Mouse (Mus musculus) heart, embryonic 15.5 days (tissue): ENCODE measurements around the gene Xndc1. TPM values are rescaled to one million over a fixed set of nuclear protein-coding genes. Genes with fewer than 3 reads are reported as not detected.

Experiments used
- ATAC-seq: fragments of 200-750 bp; cut with Nextera tagmentation; replicated peaks from 2 replicates; pipeline ENCODE4 v1.8.0; 2017; ENCODE audit warnings: low read depth, moderate TSS enrichment; ENCODE audit not compliant: insufficient number of reproducible peaks, insufficient read depth, low FRiP score
- H3K27ac ChIP-seq: fragments of 300-500 bp; sonication (generic); 2 replicates; pipeline ENCODE4 v1.5.1; 2015; ENCODE audit warnings: mild to moderate bottlenecking, inconsistent platforms
- H3K27me3 ChIP-seq: fragments of 300-500 bp; sonication (generic); 2 replicates; pipeline ENCODE4 v1.6.1; 2015; ENCODE audit warnings: inconsistent platforms
- H3K36me3 ChIP-seq: fragments of 300-500 bp; sonication (generic); 2 replicates; pipeline ENCODE4 v1.6.1; 2015; ENCODE audit warnings: mild to moderate bottlenecking, inconsistent platforms
- H3K4me1 ChIP-seq: fragments of 300-500 bp; sonication (generic); replicated peaks from 2 replicates; pipeline ENCODE4 v1.6.1; 2015; ENCODE audit warnings: inconsistent platforms
- H3K4me2 ChIP-seq: fragments of 300-500 bp; sonication (generic); 2 replicates; pipeline ENCODE4 v1.6.1; 2015; ENCODE audit warnings: inconsistent platforms, mild to moderate bottlenecking, moderate library complexity
- H3K4me3 ChIP-seq: fragments of 300-500 bp; sonication (generic); 2 replicates; pipeline ENCODE4 v1.5.1; 2015; ENCODE audit warnings: mild to moderate bottlenecking, inconsistent platforms
- H3K9ac ChIP-seq: fragments of 300-500 bp; sonication (generic); 2 replicates; pipeline ENCODE4 v1.6.1; 2015; ENCODE audit warnings: mild to moderate bottlenecking, inconsistent platforms
- H3K9me3 ChIP-seq: fragments of 300-500 bp; sonication (generic); replicated peaks from 2 replicates; pipeline ENCODE4 v1.6.1; 2016; ENCODE audit warnings: inconsistent platforms
- WGBS: fragments of 180-500 bp; shearing (Covaris S2); methylation state at CpG from one replicate; pipeline ENCODE4 v1.1.7; 2015; ENCODE audit warnings: mixed read lengths; 5-methylcytosine and 5-hydroxymethylcytosine counted together
- polyA plus RNA-seq: library from polyadenylated mRNA; unstranded; fragments of >200 nt; fragmentation: Nextera tagmentation; extraction: Ambion mirVana; gene quantifications from 2 replicates; pipeline ENCODE4 v1.2.1, GENCODE M21; 2015

Xndc1 gene
- polyA plus RNA-seq, 1 experiment from 2014 or later, result 18.9 TPM

DNA sequence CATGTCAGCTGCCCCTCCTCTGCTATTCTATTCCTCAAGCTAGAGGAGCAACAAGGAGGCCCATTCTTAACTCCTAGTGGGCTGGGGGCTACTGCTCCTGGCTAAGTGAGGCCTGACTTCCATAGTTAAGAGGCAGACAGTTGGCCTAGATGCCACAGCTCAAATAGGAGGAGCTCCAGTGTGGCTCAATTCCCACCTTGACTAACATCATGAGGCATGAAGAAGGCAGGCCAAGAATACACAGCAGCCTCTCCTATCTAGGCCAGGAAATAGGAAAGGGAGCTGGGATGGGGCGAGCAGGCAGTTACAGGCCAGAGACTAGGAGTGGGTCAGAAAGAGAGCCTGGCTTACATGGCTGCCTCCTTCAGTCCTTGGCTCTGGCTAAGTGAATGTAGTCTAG lies 42.9 kb downstream of the Xndc1 start:
- Histone ChIP-seq H3K9me3 (no peaks in the 10 kb centered on the region), H3K36me3 (no peaks in the 10 kb centered on the region), H3K27ac (no peak overlapping the region), H3K4me2 (no peak overlapping the region), H3K4me1 (peaks cover 15% of the 10 kb centered on the region), H3K9ac (no peak overlapping the region), H3K4me3 (no peak overlapping the region), H3K27me3 (no peaks in the 10 kb centered on the region)
- 79% methylated on average over 1 of the region's 1 CpGs for whole genome bisulfite sequencing
- no peak for ATAC-seq

DNA sequence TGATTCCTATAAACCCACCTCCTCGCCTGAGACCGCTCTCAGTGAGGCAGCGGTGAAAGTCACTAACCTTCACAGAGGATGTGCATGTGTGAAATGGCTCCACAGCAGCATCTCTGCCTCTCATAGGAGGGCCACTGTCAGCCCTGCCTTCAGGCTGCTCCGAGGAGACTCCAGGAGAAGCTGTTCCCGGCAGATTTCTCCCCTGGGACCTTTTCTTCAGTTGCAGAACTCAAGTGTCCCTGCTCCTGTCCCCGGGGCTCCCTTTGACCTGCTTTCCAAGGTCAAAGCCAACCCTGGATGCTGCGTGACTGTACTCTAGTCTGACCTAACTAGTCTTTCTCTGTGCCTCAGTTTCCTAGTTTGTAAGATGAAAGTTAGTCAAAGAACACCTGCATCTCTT lies 43.9 kb downstream of the Xndc1 start, which contains the start of gene Art5:
TSS of gene Art5 (minus strand) at position 319 of the 400 bp plus-strand sequence.
- no peaks in the 10 kb centered on the region for H3K9me3 ChIP-seq
- ATAC-seq, result no peak
- H3K36me3 ChIP-seq, result no peaks in the 10 kb centered on the region
- H3K27ac ChIP-seq, result no peak within 1 kb of the TSS
- H3K27me3 ChIP-seq, result no peaks in the 10 kb centered on the region
- H3K4me2 ChIP-seq, result no peak within 1 kb of the TSS
- H3K4me1 ChIP-seq, result peaks cover 11% of the 10 kb centered on the region
- 76% methylated on average over 7 of the region's 7 CpGs for WGBS
- H3K4me3 ChIP-seq, result no peak within 1 kb of the TSS
- no peak within 1 kb of the TSS for H3K9ac ChIP-seq

DNA sequence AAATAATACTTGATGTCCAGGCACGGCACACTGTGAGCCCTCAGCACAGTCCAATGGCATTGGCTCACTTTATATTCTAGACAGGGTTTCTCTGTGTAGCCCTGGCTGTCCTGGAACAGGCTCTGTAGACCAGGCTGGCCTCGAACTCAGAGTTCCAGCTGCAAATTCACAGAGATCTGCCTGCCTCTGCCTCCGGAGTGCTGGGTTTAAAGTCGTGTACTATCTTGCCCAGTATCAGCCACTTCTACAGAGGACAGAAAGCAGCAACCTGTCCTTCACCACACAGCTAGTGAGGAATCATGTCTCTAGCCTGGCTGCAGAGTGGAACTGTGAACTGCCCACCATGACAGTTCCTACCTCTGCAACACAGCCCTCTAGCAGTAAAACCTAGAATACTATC lies 44.4 kb downstream of the Xndc1 start:
- Histone ChIP-seq H3K4me2 (no peak overlapping the region), H3K4me1 (peaks cover 11% of the 10 kb centered on the region), H3K9me3 (no peaks in the 10 kb centered on the region), H3K4me3 (no peak overlapping the region), H3K27ac (no peak overlapping the region), H3K9ac (no peak overlapping the region), H3K27me3 (no peaks in the 10 kb centered on the region), H3K36me3 (no peaks in the 10 kb centered on the region)
- ATAC-seq, result no peak
- 89% methylated on average over 4 of the region's 4 CpGs for WGBS

DNA sequence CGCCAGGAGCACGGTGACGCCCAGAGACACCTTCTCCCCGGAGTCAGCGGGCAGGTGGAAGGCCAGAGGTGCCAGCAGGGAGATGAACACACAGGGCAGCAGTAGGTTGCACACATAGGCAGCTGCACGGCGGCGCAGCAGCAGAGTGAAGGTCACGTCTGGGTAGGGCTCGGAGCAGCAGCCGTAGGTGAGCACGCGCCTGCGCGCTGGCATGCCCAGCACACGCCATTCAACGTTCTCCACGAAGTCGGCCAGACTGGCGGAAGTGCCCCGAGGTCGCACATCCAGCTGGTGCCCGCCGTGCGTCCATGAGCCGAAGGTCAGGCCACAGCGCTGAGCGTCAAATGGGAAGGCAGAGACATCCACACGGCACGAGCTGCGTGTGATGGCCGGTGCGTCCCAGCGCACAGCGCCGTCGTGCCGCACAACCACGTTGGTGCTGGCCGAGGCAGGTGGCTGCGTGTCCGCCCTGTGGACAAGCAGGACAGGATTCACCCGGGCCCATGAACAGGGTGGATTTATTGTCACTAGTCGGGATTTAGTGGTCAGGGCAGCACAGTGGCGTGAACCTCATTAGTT lies 47.9 kb downstream of the Xndc1 start:
- WGBS, result 65% methylated on average over 45 of the region's 45 CpGs

DNA sequence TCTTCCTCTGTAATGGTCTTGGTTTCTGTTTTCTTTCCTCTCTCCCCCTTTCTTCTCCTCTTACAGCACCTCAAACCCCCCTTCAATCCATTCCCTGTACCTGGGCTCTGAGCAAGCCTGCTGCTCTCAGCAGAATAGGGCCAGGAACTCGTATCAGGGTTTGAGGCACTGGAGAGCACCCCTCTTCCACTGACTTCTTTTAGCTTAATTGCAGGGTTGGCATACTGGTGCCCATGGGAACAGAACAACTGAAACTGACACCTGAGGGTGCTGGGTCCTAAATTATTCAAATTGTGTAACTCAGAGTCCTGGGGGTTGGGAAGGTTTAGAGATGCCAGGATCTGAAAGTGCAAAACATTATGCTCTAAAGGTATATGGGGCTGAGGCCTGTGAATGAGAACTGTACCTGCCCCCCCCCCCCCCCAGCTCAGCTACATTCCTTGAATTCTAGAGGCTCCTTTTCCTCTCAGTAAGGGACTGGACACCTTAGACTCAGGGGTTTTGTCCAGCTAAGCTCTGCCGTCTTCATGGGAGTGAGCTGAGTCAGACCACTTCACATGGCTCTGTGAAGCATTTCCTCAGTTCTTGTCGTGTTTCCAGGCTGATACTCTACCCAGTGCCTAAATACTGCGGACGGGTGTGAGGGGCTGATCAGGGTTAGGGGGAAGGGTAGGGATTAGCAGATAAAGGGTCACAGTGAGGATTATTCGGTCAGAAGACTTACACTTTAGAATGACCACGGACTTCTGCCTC lies 51.4 kb downstream of the Xndc1 start, which contains the start of gene Chrna10:
TSS of gene Chrna10 (minus strand) at position 250 of the 753 bp plus-strand sequence.
- Histone ChIP-seq H3K9ac (no peak within 1 kb of the TSS), H3K4me3 (no peak within 1 kb of the TSS), H3K9me3 (no peaks in the 10 kb centered on the region), H3K4me1 (no peaks in the 10 kb centered on the region), H3K27ac (no peak within 1 kb of the TSS), H3K4me2 (no peak within 1 kb of the TSS), H3K27me3 (no peaks in the 10 kb centered on the region), H3K36me3 (peaks cover 32% of the 10 kb centered on the region)
- no peak for ATAC-seq
- 38% methylated on average over 7 of the region's 7 CpGs for WGBS

More for the DNA sequence above, 47.9 kb downstream of the Xndc1 start:
- Histone ChIP-seq H3K4me2 (no peak overlapping the region), H3K4me3 (no peak overlapping the region), H3K27ac (no peak overlapping the region), H3K9ac (no peak overlapping the region), H3K9me3 (no peaks in the 10 kb centered on the region), H3K36me3 (no peaks in the 10 kb centered on the region), H3K27me3 (no peaks in the 10 kb centered on the region), H3K4me1 (no peaks in the 10 kb centered on the region)
- ATAC-seq, result no peak

DNA sequence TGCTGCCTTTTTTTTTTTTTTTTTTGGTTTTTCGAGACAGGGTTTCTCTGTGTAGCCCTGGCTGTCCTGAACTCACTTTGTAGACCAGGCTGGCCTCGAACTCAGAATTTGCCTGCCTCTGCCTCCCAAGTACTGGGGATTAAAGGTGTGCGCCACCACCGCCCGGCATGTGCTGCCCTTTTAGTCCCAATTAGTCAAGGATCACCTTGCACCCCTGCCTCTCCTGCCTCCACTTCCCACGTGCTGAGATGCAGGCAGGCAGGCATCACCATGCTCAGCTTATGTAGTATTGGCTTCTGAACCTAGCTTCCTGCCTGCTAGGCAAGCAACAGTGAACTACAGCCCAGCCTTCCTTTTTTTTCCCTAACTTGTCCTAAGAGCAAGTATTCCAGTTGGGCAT lies 52.1 kb downstream of the Xndc1 start:
- ATAC-seq, result no peak
- no peaks in the 10 kb centered on the region for H3K27me3 ChIP-seq
- WGBS, result 70% methylated on average over 6 of the region's 6 CpGs

DNA sequence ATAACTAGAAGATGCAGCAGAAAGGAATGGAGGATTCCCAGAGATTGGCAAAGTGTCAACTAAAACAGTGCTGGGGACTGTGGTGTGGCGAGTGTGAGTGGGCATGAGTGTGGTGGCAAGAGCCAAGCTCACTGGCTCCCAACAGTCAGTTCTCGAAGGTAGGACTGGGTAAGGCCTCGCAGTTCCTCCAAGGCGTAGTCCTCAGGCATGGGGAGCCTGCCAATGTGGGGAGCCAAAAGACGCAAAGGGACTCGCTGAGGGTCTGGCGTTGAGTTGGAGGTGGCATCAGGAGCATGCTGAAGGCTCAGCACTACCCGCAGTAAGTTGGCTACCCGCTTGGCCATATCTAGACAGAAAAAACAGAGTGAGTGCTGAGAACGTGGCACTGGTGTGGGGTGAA lies 55.0 kb downstream of the Xndc1 start:
- H3K9me3 ChIP-seq, result no peaks in the 10 kb centered on the region
- peaks cover 67% of the 10 kb centered on the region for H3K36me3 ChIP-seq
- ATAC-seq, result no peak
- H3K4me2 ChIP-seq, result no peak overlapping the region
- H3K9ac ChIP-seq, result no peak overlapping the region
- no peaks in the 10 kb centered on the region for H3K4me1 ChIP-seq
- 93% methylated on average over 10 of the region's 10 CpGs for WGBS
- H3K27ac ChIP-seq, result no peak overlapping the region
- H3K27me3 ChIP-seq, result no peaks in the 10 kb centered on the region
- H3K4me3 ChIP-seq, result no peak overlapping the region

More for the DNA sequence above, 52.1 kb downstream of the Xndc1 start:
- no peak overlapping the region for H3K4me3 ChIP-seq
- no peak overlapping the region for H3K9ac ChIP-seq
- no peaks in the 10 kb centered on the region for H3K4me1 ChIP-seq
- no peak overlapping the region for H3K4me2 ChIP-seq
- H3K27ac ChIP-seq, result no peak overlapping the region
- H3K9me3 ChIP-seq, result no peaks in the 10 kb centered on the region
- H3K36me3 ChIP-seq, result peaks cover 38% of the 10 kb centered on the region

DNA sequence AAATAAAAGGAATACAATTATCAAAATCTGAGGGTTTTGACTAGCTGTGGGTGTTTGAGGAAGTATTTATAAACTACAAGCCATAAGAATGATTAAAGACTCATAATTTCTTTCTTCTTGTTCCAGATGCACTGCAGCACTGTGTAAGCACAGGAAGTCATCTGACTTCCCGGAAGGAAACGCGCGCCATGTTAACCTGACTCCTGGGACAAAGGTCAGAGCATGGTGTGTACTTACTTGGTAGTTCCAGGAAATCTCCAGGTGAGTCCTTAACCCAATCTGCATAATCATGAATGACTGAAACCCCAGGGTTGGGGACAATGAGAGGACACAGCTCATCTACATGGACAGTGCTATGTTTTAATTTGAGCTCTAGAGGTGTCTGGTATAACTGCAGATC lies 67.1 kb downstream of the Xndc1 start:
- ATAC-seq, result no peak
- Histone ChIP-seq H3K36me3 (peaks cover 84% of the 10 kb centered on the region), H3K4me2 (no peak overlapping the region), H3K4me1 (no peaks in the 10 kb centered on the region), H3K9ac (no peak overlapping the region), H3K4me3 (no peak overlapping the region), H3K9me3 (no peaks in the 10 kb centered on the region), H3K27ac (no peak overlapping the region), H3K27me3 (no peaks in the 10 kb centered on the region)
- WGBS, result 84% methylated on average over 4 of the region's 4 CpGs

Other genes starting within 250 kb of the Xndc1 start
- 0.39 and 1.9 TPM in 2 replicates for gene Phox2a, start 247.2 kb upstream of the Xndc1 start, polyA plus RNA-seq
- 52.7 and 64.5 TPM in 2 replicates for gene Inppl1, start 227.3 kb upstream of the Xndc1 start, polyA plus RNA-seq
- 1.1 and 1.9 TPM in 2 replicates for gene Folr2, start 208.3 kb upstream of the Xndc1 start, polyA plus RNA-seq
- gene Anapc15, start 201.8 kb upstream of the Xndc1 start, polyA plus RNA-seq, result 48.3 and 54.7 TPM in 2 replicates
- gene Folr1, start 194.7 kb upstream of the Xndc1 start, polyA plus RNA-seq, result 4.3 and 6.1 TPM in 2 replicates
- gene Lamtor1, start 159.6 kb upstream of the Xndc1 start, polyA plus RNA-seq, result 130 and 151 TPM in 2 replicates
- 0.10 and 0.22 TPM in 2 replicates for gene Tomt, start 159.2 kb upstream of the Xndc1 start, polyA plus RNA-seq
- gene Lrrc51, start 131.6 kb upstream of the Xndc1 start, polyA plus RNA-seq, result 3.9 and 4.6 TPM in 2 replicates
- 40.0 and 50.0 TPM in 2 replicates for gene Numa1, start 131.4 kb upstream of the Xndc1 start, polyA plus RNA-seq
- gene Il18bp, start 46.8 kb upstream of the Xndc1 start, polyA plus RNA-seq, result 1.5 and 2.3 TPM in 2 replicates
- gene Rnf121, start within 50 bp of the Xndc1 start, polyA plus RNA-seq, result 15.0 and 15.6 TPM in 2 replicates
- 0.67 and 0.77 TPM in 2 replicates for gene Xntrpc, start 202 bp downstream of the Xndc1 start, polyA plus RNA-seq
- 0.09 TPM in 1 of 2 replicates, not detected in the other for gene Trpc2, start 17.6 kb downstream of the Xndc1 start, polyA plus RNA-seq
- 2.8 and 3.0 TPM in 2 replicates for gene Art1, start 36.2 kb downstream of the Xndc1 start, polyA plus RNA-seq
- 0.98 and 1.1 TPM in 2 replicates for gene Art5, start 44.0 kb downstream of the Xndc1 start, polyA plus RNA-seq
- gene Chrna10, start 51.3 kb downstream of the Xndc1 start, polyA plus RNA-seq, result 0.08 TPM in 1 of 2 replicates, not detected in the other
- gene Nup98, start 144.7 kb downstream of the Xndc1 start, polyA plus RNA-seq, result 17.8 and 22.0 TPM in 2 replicates
- 50.8 and 59.0 TPM in 2 replicates for gene Pgap2, start 144.7 kb downstream of the Xndc1 start, polyA plus RNA-seq
- 37.6 and 53.6 TPM in 2 replicates for gene Rhog, start 190.5 kb downstream of the Xndc1 start, polyA plus RNA-seq
- 14.7 and 16.5 TPM in 2 replicates for gene Stim1, start 202.3 kb downstream of the Xndc1 start, polyA plus RNA-seq